Mouse (Mus musculus) layer of hippocampus, postnatal 36 days (tissue): ENCODE data around the gene Izumo4. TPM values are rescaled to one million over a fixed set of nuclear protein-coding genes. Genes with fewer than 3 reads are reported as not detected.
A peak's percentile ranks its signal among the peaks of the same experiment; 100 is the strongest.

Experiments used
- DNase-seq, 2 experiments: peaks; one replicate each; pipeline ENCODE4 v3.0.0; 2022
- total RNA-seq, 2 experiments: library from RNA; stranded (reverse); gene quantifications; 2 replicates each; pipeline ENCODE4 v1.2.3; 2021

Izumo4 gene
- total RNA-seq, 2 experiments from 2014 or later: 49.7 to 57.0 TPM

- DNase-seq: no peak
Measured at GRCm38 (mm10) chr10:80727369-80728127, 25.6 kb downstream of the Izumo4 start.

- DNase-seq: no peak
Measured at GRCm38 (mm10) chr10:80732611-80733101, 30.7 kb downstream of the Izumo4 start.

GRCm38 (mm10) chr10:80736731-80737130 is 34.7 kb downstream of the Izumo4 start:
- no peak for DNase-seq

GRCm38 (mm10) chr10:80738657-80739056 is 36.7 kb downstream of the Izumo4 start:
- no peak for DNase-seq

- no peak for DNase-seq
Measured at GRCm38 (mm10) chr10:80741146-80741545, 39.2 kb downstream of the Izumo4 start.

GRCm38 (mm10) chr10:80741634-80742179 is 39.7 kb downstream of the Izumo4 start:
- DNase-seq: peak in 1 of 2 experiments; percentile 47

GRCm38 (mm10) chr10:80742180-80742978 is 40.4 kb downstream of the Izumo4 start, which contains the start of gene Ap3d1:
Gene Ap3d1, minus strand, starts transcription at chr10:80742264.
- peak; percentile 96 to 97 for DNase-seq

- DNase-seq: no peak
Measured at GRCm38 (mm10) chr10:80744262-80744661, 42.3 kb downstream of the Izumo4 start.

GRCm38 (mm10) chr10:80747410-80747809 is 45.4 kb downstream of the Izumo4 start:
- DNase-seq: peak; percentile 71 to 74

- no peak for DNase-seq
Measured at GRCm38 (mm10) chr10:80748609-80749008, 46.6 kb downstream of the Izumo4 start.

- no peak for DNase-seq
Measured at GRCm38 (mm10) chr10:80751188-80751832, 49.3 kb downstream of the Izumo4 start.

GRCm38 (mm10) chr10:80752079-80752625 is 50.2 kb downstream of the Izumo4 start:
- DNase-seq: no peak

GRCm38 (mm10) chr10:80754594-80755290 is 52.8 kb downstream of the Izumo4 start, which contains the start of gene Dot1l:
Gene Dot1l, plus strand, starts transcription at chr10:80755206.
- DNase-seq: peak; percentile 97 to 99

Other genes with a start within 250 kb of the Izumo4 start
- under 1 TPM in 1 of 2 experiments, not detected in 1; 0.08 TPM for gene Onecut3, start 207.3 kb upstream of the Izumo4 start, total RNA-seq
- under 1 TPM; 0.25 to 0.35 TPM for gene Atp8b3, start 163.1 kb upstream of the Izumo4 start, total RNA-seq
- 10 to 100 TPM; 43.9 to 49.3 TPM for gene Rexo1, start 140.6 kb upstream of the Izumo4 start, total RNA-seq
- 10 to 100 TPM; 51.7 to 56.8 TPM for gene Klf16, start 124.9 kb upstream of the Izumo4 start, total RNA-seq
- 100 to 1,000 TPM; 161 to 176 TPM for gene Abhd17a, start 111.8 kb upstream of the Izumo4 start, total RNA-seq
- 10 to 100 TPM; 41.8 to 44.9 TPM for gene Scamp4, start 99.3 kb upstream of the Izumo4 start, total RNA-seq
- gene Adat3, start 99.3 kb upstream of the Izumo4 start, total RNA-seq: 1 to 10 TPM; 3.8 to 4.5 TPM
- gene Gm49322, start 96.2 kb upstream of the Izumo4 start, total RNA-seq: 1 to 10 TPM; 2.6 to 3.1 TPM
- gene Csnk1g2, start 79.3 kb upstream of the Izumo4 start, total RNA-seq: 100 to 1,000 TPM; 216 to 241 TPM
- gene Btbd2, start 45.1 kb upstream of the Izumo4 start, total RNA-seq: 100 to 1,000 TPM; 102 to 106 TPM
- gene Mknk2, start 24.1 kb upstream of the Izumo4 start, total RNA-seq: 10 to 100 TPM; 44.7 to 52.3 TPM
- gene Mob3a, start 207 bp upstream of the Izumo4 start, total RNA-seq: 10 to 100 TPM; 16.0 to 16.1 TPM
- gene Ap3d1, start 40.1 kb downstream of the Izumo4 start, total RNA-seq: 100 to 1,000 TPM; 142 to 147 TPM
- 10 to 100 TPM; 48.6 to 61.9 TPM for gene Dot1l, start 53.0 kb downstream of the Izumo4 start, total RNA-seq
- gene Sf3a2, start 96.0 kb downstream of the Izumo4 start, total RNA-seq: 10 to 100 TPM; 43.8 to 47.1 TPM
- gene Plekhj1, start 96.4 kb downstream of the Izumo4 start, total RNA-seq: 10 to 100 TPM; 73.8 to 74.5 TPM
- gene Amh, start 103.1 kb downstream of the Izumo4 start, total RNA-seq: 1 to 10 TPM; 3.9 to 4.2 TPM
- 1 to 10 TPM; 2.3 to 2.5 TPM for gene Jsrp1, start 111.3 kb downstream of the Izumo4 start, total RNA-seq
- gene Oaz1, start 124.5 kb downstream of the Izumo4 start, total RNA-seq: 100 to 1,000 TPM; 484 to 486 TPM
- gene Lingo3, start 141.9 kb downstream of the Izumo4 start, total RNA-seq: 10 to 100 TPM; 40.1 to 47.7 TPM
- gene Lsm7, start 153.0 kb downstream of the Izumo4 start, total RNA-seq: 10 to 100 TPM; 40.0 to 47.7 TPM
- gene Sppl2b, start 153.1 kb downstream of the Izumo4 start, total RNA-seq: 10 to 100 TPM; 56.0 to 67.0 TPM
- under 1 TPM; 0.15 to 0.40 TPM for gene Tmprss9, start 169.7 kb downstream of the Izumo4 start, total RNA-seq
- gene Timm13, start 198.8 kb downstream of the Izumo4 start, total RNA-seq: 100 to 1,000 TPM; 142 to 144 TPM
- gene Lmnb2, start 216.1 kb downstream of the Izumo4 start, total RNA-seq: 10 to 100 TPM; 19.6 to 19.7 TPM
- 10 to 100 TPM; 17.7 to 19.1 TPM for gene Gadd45b, start 227.9 kb downstream of the Izumo4 start, total RNA-seq